Mouse (Mus musculus) ES-E14 (cell line): ENCODE measurements around the gene Glp1r. TPM values are rescaled to one million over a fixed set of nuclear protein-coding genes. Genes with fewer than 3 reads are reported as not detected.

Experiments used
- DNase-seq: peaks from one replicate; pipeline ENCODE4 v3.0.0-alpha.2; 2013; ENCODE audit warnings: low read depth, low spot score
- H3K27ac ChIP-seq: 2 replicates; pipeline ENCODE4 v1.5.1; 2012; ENCODE audit warnings: low read depth, mild to moderate bottlenecking, low read length, moderate library complexity, mixed read lengths; ENCODE audit not compliant: poor library complexity, insufficient read depth, severe bottlenecking
- H3K36me3 ChIP-seq: 2 replicates; pipeline ENCODE4 v1.6.1; 2012; ENCODE audit warnings: mild to moderate bottlenecking, low read length, moderate library complexity, mixed read lengths; ENCODE audit not compliant: control insufficient read depth, poor library complexity, insufficient read depth, severe bottlenecking
- H3K4me1 ChIP-seq, 2 experiments: fragments of 150-350 bp in 1 of 2; sonication (generic) in 1 of 2; 2 replicates each; pipeline ENCODE4 v1.6.1; 2012; ENCODE audit warnings: low read length in 2 of 2, mild to moderate bottlenecking in 1 of 2, mixed read lengths in 1 of 2; ENCODE audit not compliant: control insufficient read depth in 2 of 2, insufficient read depth in 2 of 2, poor library complexity in 1 of 2
- H3K4me3 ChIP-seq, 2 experiments: fragments of 150-350 bp in 1 of 2; sonication (generic) in 1 of 2; 2 replicates each; pipeline ENCODE4 v1.5.1; 2012; ENCODE audit warnings: low read length in 2 of 2, low read depth in 1 of 2, mild to moderate bottlenecking in 1 of 2, mixed read lengths in 1 of 2; ENCODE audit not compliant: insufficient read depth in 1 of 2, poor library complexity in 1 of 2, severe bottlenecking in 1 of 2
- H3K9ac ChIP-seq: 2 replicates; pipeline ENCODE4 v1.6.1; 2012; ENCODE audit warnings: low read depth, mild to moderate bottlenecking, low read length, mixed read lengths; ENCODE audit not compliant: poor library complexity, insufficient read depth, severe bottlenecking
- H3K9me3 ChIP-seq: fragments of 150-350 bp; sonication (generic); 2 replicates; pipeline ENCODE4 v1.6.1; 2012; ENCODE audit warnings: low read depth, mild to moderate bottlenecking, low read length; ENCODE audit not compliant: control insufficient read depth, insufficient read depth
- CHD2 ChIP-seq: IDR thresholded peaks from 2 replicates; pipeline ENCODE4 v1.6.1; 2014; ENCODE audit warnings: mild to moderate bottlenecking, low read depth, low read length, inconsistent platforms
- HCFC1 ChIP-seq: IDR thresholded peaks from 2 replicates; pipeline ENCODE4 v1.6.1; 2012; ENCODE audit warnings: low read length, inconsistent platforms, borderline replicate concordance; ENCODE audit not compliant: insufficient read depth
- MAFK ChIP-seq: IDR thresholded peaks from 2 replicates; pipeline ENCODE4 v1.6.1; 2014; ENCODE audit warnings: mild to moderate bottlenecking, low read depth, low read length, inconsistent platforms; ENCODE audit not compliant: insufficient read depth
- ZC3H11A ChIP-seq: IDR thresholded peaks from 2 replicates; pipeline ENCODE4 v1.6.1; 2012; ENCODE audit warnings: low read depth, mild to moderate bottlenecking, inconsistent platforms, low read length, borderline replicate concordance
- ZNF384 ChIP-seq: IDR thresholded peaks from 2 replicates; pipeline ENCODE4 v1.6.1; 2012; ENCODE audit warnings: low read depth, low read length, inconsistent platforms
- in situ Hi-C, 2 experiments: fragments of 600-800 bp; cut with MboI; formaldehyde crosslinking; loops; one replicate each; pipeline ENCODE4 v1.15.1; 2025; ENCODE audit warnings: low sequenced_read_pairs in 2 of 2, inconsistent platforms in 1 of 2; ENCODE audit not compliant: unreplicated experiment in 2 of 2
- total RNA-seq: library from RNA; depleted of rRNA; stranded (reverse); fragments of 300-350 nt; gene quantifications from 2 replicates; pipeline ENCODE4 v1.2.3, GENCODE M21; 2012

Glp1r gene
- total RNA-seq, 1 experiment: 2.5 TPM

DNA sequence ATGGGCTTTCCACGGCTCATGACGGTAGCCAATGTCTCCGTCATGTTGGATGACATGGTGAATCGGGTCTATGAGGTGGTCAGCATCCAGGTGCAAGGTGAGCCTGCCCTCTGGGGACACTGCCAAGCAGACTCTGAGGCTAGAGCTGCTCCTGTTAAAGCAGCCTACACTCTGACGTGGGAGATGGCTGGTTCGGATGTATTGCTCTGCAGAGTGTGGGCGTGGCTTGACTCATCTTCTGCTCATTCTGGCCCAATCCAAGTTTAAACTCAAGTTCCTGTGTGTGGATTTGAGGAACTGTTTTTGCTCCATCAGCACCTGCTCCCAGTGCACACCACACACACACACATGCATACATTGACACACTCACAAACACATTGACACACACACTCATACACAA is 70.3 kb downstream of the Glp1r start:
- no peaks in the 10 kb centered on the region for H3K9me3 ChIP-seq
- H3K27ac ChIP-seq: no peak overlapping the region
- H3K9ac ChIP-seq: no peak overlapping the region
- peaks cover 0 to 2% of the 10 kb centered on the region in 2 experiments; a peak in 1 of 4 replicates for H3K4me1 ChIP-seq
- TF ChIP-seq ZNF384 (no peak), MAFK (no peak), ZC3H11A (no peak), CHD2 (no peak), HCFC1 (no peak)
- H3K4me3 ChIP-seq: no peak overlapping the region
- DNase-seq: no peak
- in situ Hi-C loops: no loop called here
- no peaks in the 10 kb centered on the region for H3K36me3 ChIP-seq

DNA sequence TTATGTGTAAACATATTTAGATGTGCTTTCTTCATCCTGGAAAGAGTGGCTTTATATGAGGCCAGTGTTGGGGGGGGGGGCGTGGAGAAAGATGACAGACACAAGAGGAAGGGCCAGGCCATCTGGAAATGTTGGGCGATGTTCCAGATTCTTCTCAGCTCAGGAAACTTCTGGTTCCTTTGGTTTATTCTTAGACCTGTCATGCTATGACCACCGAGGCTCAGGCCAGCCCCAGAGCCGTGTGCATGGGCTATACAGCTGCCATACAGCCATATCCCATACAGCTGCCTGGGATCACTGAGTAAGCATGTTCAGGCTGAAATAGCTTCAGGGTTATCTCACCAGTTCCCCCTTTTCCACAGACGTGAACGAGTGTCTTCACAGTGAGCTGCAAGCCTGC is 71.7 kb downstream of the Glp1r start:
- in situ Hi-C loops: no loop called here
- H3K9me3 ChIP-seq: no peaks in the 10 kb centered on the region
- peaks cover 0 to 2% of the 10 kb centered on the region in 2 experiments; a peak in 1 of 4 replicates for H3K4me1 ChIP-seq
- no peak overlapping the region for H3K9ac ChIP-seq
- H3K4me3 ChIP-seq: no peak overlapping the region
- no peak overlapping the region for H3K27ac ChIP-seq
- TF ChIP-seq HCFC1 (no peak), MAFK (no peak), ZNF384 (no peak), CHD2 (no peak), ZC3H11A (no peak)
- no peaks in the 10 kb centered on the region for H3K36me3 ChIP-seq
- DNase-seq: no peak

DNA sequence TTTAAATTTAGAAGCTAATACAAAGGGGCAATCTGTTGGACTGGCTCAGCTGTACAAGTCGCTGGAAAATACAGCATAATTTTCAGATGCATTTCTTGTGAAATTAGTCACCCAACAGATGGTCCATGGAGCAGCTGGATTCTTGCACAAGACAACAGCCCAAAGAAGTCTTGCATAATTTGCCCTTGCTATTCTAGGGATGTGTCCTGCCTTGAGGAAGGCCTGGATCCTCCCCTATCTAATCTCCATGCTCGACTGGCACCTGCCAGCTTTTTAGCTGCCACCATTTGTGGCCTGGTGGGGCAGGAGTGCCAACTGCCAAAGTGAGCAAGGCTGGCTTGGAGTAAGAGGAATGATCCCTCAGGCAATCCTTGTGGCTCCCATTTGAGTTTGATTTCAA is 75.7 kb downstream of the Glp1r start:
- Histone ChIP-seq H3K4me1 (no peaks in the 10 kb centered on the region), H3K9ac (no peak overlapping the region), H3K9me3 (no peaks in the 10 kb centered on the region), H3K36me3 (no peaks in the 10 kb centered on the region), H3K27ac (no peak overlapping the region), H3K4me3 (no peak overlapping the region)
- TF ChIP-seq HCFC1: no peak
- no peak for TF ChIP-seq CHD2
- no peak for TF ChIP-seq MAFK
- no peak for TF ChIP-seq ZNF384
- no peak for TF ChIP-seq ZC3H11A
- no peak for DNase-seq
- in situ Hi-C loops: no loop called here

DNA sequence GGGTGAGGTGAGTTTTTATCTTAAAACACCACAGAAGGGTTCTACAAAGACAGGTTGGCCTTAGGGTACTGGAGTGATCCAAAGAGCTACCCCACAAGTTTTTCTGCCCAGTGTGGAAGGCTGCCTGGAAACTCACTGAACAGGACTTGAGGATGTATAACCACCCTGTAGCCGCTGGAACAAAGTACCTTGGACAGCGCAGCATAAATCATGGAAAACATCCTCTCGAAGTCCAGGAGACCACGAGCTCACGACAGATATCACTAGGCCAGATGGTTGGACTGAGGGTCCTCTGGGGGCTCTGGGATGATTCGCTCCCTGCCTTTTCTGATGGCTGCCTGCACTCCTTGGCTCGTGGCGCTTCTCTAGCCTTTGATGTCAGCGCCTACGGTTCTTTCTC is 76.9 kb downstream of the Glp1r start:
- Histone ChIP-seq H3K27ac (no peak overlapping the region; the same call in 1 of the 2 replicates), H3K4me3 (no peak overlapping the region), H3K4me1 (no peaks in the 10 kb centered on the region), H3K9ac (no peak overlapping the region), H3K9me3 (no peaks in the 10 kb centered on the region), H3K36me3 (no peaks in the 10 kb centered on the region)
- in situ Hi-C loops: no loop called here
- TF ChIP-seq CHD2 (no peak), ZNF384 (no peak), HCFC1 (no peak), MAFK (no peak), ZC3H11A (no peak)
- DNase-seq: no peak

DNA sequence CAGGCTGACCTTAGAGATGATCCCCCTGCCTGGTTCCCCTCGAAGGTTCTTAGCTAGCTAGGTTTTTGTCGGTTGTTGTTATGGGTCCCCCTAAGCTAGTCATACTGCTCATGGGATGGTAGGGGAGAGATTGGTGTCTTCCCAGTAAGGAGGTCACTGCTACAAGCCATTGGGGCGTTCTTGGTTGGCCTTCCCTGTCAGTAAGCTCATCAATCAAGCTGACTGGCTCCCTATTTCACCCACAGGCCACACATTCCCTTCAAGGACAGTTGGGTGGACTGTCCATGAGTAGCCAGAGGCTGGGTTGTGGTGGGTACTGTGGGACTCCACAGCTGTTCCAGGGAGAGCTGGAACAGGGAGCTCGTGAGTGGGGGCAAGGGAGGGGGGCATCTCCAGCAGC is 81.9 kb downstream of the Glp1r start:
- H3K36me3 ChIP-seq: no peaks in the 10 kb centered on the region
- no peaks in the 10 kb centered on the region for H3K4me1 ChIP-seq
- in situ Hi-C loops: no loop called here
- no peak overlapping the region for H3K27ac ChIP-seq
- no peak overlapping the region for H3K9ac ChIP-seq
- DNase-seq: no peak
- H3K4me3 ChIP-seq: no peak overlapping the region
- TF ChIP-seq HCFC1: no peak
- TF ChIP-seq CHD2: no peak
- TF ChIP-seq ZNF384: no peak
- TF ChIP-seq MAFK: no peak
- TF ChIP-seq ZC3H11A: no peak
- no peaks in the 10 kb centered on the region for H3K9me3 ChIP-seq
